Mouse (Mus musculus): ENCODE results near the gene Tmem222.

GRCm38 (mm10) chr4:133304770-133305169 is 27.2 kb upstream of the Tmem222 start:
- TF ChIP-seq CTCF (conservative IDR thresholded peaks at IDR 0.05; ENCODE audit: insufficient read depth, insufficient read length, low read depth, low read length) (no peak), POLR2A (IDR thresholded peaks at IDR 0.05; ENCODE audit: low read depth, low read length) (no peak)
